Mouse (Mus musculus) heart, embryonic 15.5 days (tissue): ENCODE data around the gene Bgn. TPM values are rescaled to one million over a fixed set of nuclear protein-coding genes. Genes with fewer than 3 reads are reported as not detected.

Source experiments
- ATAC-seq: fragments of 200-750 bp; cut with Nextera tagmentation; replicated peaks from 2 replicates; pipeline ENCODE4 v1.8.0; 2017; ENCODE audit warnings: low read depth, moderate TSS enrichment; ENCODE audit not compliant: insufficient number of reproducible peaks, insufficient read depth, low FRiP score
- H3K27ac ChIP-seq: fragments of 300-500 bp; sonication (generic); 2 replicates; pipeline ENCODE4 v1.5.1; 2015; ENCODE audit warnings: mild to moderate bottlenecking, inconsistent platforms
- H3K27me3 ChIP-seq: fragments of 300-500 bp; sonication (generic); 2 replicates; pipeline ENCODE4 v1.6.1; 2015; ENCODE audit warnings: inconsistent platforms
- H3K36me3 ChIP-seq: fragments of 300-500 bp; sonication (generic); 2 replicates; pipeline ENCODE4 v1.6.1; 2015; ENCODE audit warnings: mild to moderate bottlenecking, inconsistent platforms
- H3K4me1 ChIP-seq: fragments of 300-500 bp; sonication (generic); replicated peaks from 2 replicates; pipeline ENCODE4 v1.6.1; 2015; ENCODE audit warnings: inconsistent platforms
- H3K4me2 ChIP-seq: fragments of 300-500 bp; sonication (generic); 2 replicates; pipeline ENCODE4 v1.6.1; 2015; ENCODE audit warnings: inconsistent platforms, mild to moderate bottlenecking, moderate library complexity
- H3K4me3 ChIP-seq: fragments of 300-500 bp; sonication (generic); 2 replicates; pipeline ENCODE4 v1.5.1; 2015; ENCODE audit warnings: mild to moderate bottlenecking, inconsistent platforms
- H3K9ac ChIP-seq: fragments of 300-500 bp; sonication (generic); 2 replicates; pipeline ENCODE4 v1.6.1; 2015; ENCODE audit warnings: mild to moderate bottlenecking, inconsistent platforms
- H3K9me3 ChIP-seq: fragments of 300-500 bp; sonication (generic); replicated peaks from 2 replicates; pipeline ENCODE4 v1.6.1; 2016; ENCODE audit warnings: inconsistent platforms
- WGBS: fragments of 180-500 bp; shearing (Covaris S2); methylation state at CpG from one replicate; pipeline ENCODE4 v1.1.7; 2015; ENCODE audit warnings: mixed read lengths; 5-methylcytosine and 5-hydroxymethylcytosine counted together
- polyA plus RNA-seq: library from polyadenylated mRNA; unstranded; fragments of >200 nt; fragmentation: Nextera tagmentation; extraction: Ambion mirVana; gene quantifications from 2 replicates; pipeline ENCODE4 v1.2.1, GENCODE M21; 2015

Bgn gene
- 110 and 151 TPM in 2 replicates for polyA plus RNA-seq

DNA sequence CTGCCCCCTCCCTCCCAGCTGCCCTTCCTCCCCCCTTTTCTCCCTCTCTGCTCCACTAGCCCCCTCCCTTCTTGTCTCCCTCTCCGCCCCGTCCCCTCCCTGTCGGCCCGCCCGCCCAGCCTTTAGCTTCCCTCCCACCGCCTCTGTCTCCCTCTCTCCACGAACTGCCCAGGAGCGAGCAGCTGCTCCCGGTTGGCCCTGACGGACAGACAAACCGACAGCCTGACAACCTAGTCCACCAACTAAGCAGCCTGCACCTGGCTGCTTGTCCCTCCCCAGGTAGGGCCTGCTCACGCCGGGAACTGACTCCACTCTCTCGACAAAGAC lies at the start of gene Bgn:
Gene Bgn (plus strand): TSS at position 119 of the 327 bp plus-strand sequence.
- WGBS = 25% methylated on average over 14 of the region's 14 CpGs
- no peaks in the 10 kb centered on the region for H3K9me3 ChIP-seq
- peaks cover 6% of the 10 kb centered on the region; the same call in 1 of the 2 replicates for H3K27me3 ChIP-seq
- peak within 1 kb of the TSS; percentile 52 for H3K4me2 ChIP-seq
- peak within 1 kb of the TSS; percentile 66 for H3K27ac ChIP-seq
- peak within 1 kb of the TSS; percentile 43 for H3K9ac ChIP-seq
- no peaks in the 10 kb centered on the region; the same call in none of the 2 replicates for H3K4me1 ChIP-seq
- H3K36me3 ChIP-seq = no peaks in the 10 kb centered on the region
- 0 out of 2 replicates have a peak, but pooled peaks have one; percentile 29 for ATAC-seq
- H3K4me3 ChIP-seq = peak within 1 kb of the TSS; percentile 44

DNA sequence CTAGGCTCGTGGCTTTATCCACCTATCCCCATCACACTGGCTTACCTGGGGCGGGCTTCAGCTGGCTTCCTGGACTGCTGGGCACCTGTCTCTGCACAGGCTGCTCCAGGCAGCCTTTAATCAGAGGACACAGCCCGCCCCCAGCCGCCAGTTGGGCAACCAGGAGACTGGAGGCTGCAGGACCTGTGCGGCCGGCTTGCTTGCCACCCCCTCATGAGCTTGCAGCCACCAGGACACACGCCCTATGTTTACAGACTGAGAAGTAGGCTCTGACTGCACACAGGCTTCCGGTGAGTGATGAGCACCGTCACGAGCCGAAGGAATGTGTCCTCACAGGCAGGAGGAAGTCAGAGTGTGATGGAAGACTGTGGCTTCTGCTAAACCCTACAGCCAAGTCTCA lies 48.1 kb upstream of the Bgn start, which contains the start of gene Trex2:
Gene Trex2 (minus strand): TSS at position 93 of the 400 bp plus-strand sequence.
- Histone ChIP-seq H3K9me3 (no peaks in the 10 kb centered on the region), H3K4me2 (no peak within 1 kb of the TSS), H3K27me3 (no peaks in the 10 kb centered on the region), H3K4me3 (no peak within 1 kb of the TSS), H3K4me1 (no peaks in the 10 kb centered on the region), H3K27ac (no peak within 1 kb of the TSS), H3K9ac (no peak within 1 kb of the TSS), H3K36me3 (no peaks in the 10 kb centered on the region)
- ATAC-seq = no peak
- 74% methylated on average over 11 of the region's 11 CpGs for WGBS

- Histone ChIP-seq H3K36me3 (no peaks in the 10 kb centered on the region), H3K27me3 (no peaks in the 10 kb centered on the region), H3K27ac (no peak overlapping the region), H3K4me1 (no peaks in the 10 kb centered on the region), H3K4me3 (no peak overlapping the region), H3K9ac (no peak overlapping the region), H3K9me3 (no peaks in the 10 kb centered on the region), H3K4me2 (no peak overlapping the region)
- WGBS = 54% methylated on average over 2 of the region's 2 CpGs
- ATAC-seq = no peak
Measured at GRCm38 (mm10) chrX:73441428-73441827, 42.0 kb upstream of the Bgn start.

DNA sequence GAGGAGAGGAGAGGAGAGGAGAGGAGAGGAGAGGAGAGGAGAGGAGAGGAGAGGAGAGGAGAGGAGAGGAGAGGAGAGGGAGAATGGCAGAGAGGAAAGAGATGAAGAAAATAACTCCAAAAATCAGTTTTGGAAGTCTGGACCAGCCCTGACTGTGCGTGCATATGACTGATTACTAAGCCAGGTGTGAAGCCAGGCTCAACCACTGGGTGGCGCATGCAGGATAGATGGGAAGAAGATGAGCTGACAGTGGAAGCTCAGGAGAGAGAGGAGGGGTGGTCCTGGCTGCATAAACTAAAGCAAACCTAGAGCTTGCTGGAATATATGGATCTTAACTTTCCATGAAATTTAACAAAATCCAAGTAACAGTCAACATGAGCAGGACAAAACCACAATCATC lies 31.5 kb upstream of the Bgn start:
- ATAC-seq = no peak
- Histone ChIP-seq H3K9ac (no peak overlapping the region), H3K4me1 (0 out of 2 replicates have a peak, but pooled peaks cover 2% of the 10 kb centered on the region), H3K4me3 (no peak overlapping the region), H3K4me2 (no peak overlapping the region), H3K36me3 (no peaks in the 10 kb centered on the region), H3K27me3 (no peaks in the 10 kb centered on the region), H3K27ac (no peak overlapping the region), H3K9me3 (no peaks in the 10 kb centered on the region)
- 15% methylated on average over 2 of the region's 2 CpGs for WGBS

DNA sequence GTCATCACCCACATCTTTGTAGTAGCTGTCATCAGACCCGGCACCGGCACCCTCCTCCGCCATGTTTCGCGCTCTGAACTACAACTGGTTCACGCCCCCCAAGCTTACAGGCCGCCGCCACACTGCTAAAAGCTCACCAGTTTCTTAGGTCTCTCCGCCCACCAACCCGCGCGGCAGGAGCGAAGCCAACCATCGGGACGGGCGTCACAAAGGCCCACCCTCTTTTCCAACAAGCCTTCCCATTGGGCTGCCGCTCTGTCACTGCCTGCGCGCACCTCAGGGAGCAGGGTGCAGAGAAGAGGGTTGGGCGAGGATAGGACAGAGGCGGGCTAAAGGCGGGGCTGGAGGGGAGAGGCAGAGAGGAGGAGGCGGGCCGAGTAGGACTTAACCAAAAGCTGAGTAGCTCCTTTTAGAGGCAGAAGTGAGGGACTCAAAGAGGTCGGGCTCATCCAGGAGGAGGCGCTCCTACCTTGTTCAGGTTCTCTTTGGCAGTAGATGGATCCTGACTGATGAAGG lies 24.5 kb upstream of the Bgn start, which contains the start of gene Haus7:
Gene Haus7 (minus strand): TSS at position 168 of the 516 bp plus-strand sequence.
- ATAC-seq = peak; percentile 100
- H3K9me3 ChIP-seq = no peaks in the 10 kb centered on the region
- H3K36me3 ChIP-seq = no peaks in the 10 kb centered on the region
- peak within 1 kb of the TSS; percentile 64 for H3K4me2 ChIP-seq
- 0 out of 2 replicates have a peak within 1 kb of the TSS, but pooled peaks have one; percentile 26 for H3K27ac ChIP-seq
- H3K27me3 ChIP-seq = no peaks in the 10 kb centered on the region
- H3K9ac ChIP-seq = peak within 1 kb of the TSS; percentile 59
- peaks cover 5% of the 10 kb centered on the region; the same call in 1 of the 2 replicates for H3K4me1 ChIP-seq
- WGBS = 14% methylated on average over 26 of the region's 26 CpGs
- H3K4me3 ChIP-seq = peak within 1 kb of the TSS; percentile 63

DNA sequence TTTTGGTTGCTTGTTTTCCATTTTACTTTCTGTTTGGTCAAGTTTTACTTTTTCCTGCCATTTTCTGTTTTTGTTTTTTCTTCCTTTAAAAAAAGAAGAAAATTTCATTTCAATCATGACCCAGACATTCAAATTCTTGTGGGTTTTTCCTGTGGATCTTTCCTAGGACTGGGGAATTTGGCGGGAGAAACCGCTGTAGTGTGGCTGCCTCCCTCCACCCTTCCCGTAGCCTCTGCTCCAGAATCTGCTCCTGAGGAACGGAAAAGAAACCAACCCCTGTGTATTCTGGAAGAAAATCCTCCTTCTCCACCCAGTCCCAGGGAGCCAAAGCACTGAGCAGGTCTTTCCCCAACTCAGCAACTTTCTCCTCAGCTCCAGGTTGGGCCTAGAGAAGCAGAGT lies 22.6 kb upstream of the Bgn start:
- no peaks in the 10 kb centered on the region for H3K9me3 ChIP-seq
- WGBS = 67% methylated on average over 4 of the region's 4 CpGs
- no peak overlapping the region for H3K4me2 ChIP-seq
- no peaks in the 10 kb centered on the region for H3K27me3 ChIP-seq
- no peak overlapping the region for H3K9ac ChIP-seq
- no peak overlapping the region for H3K27ac ChIP-seq
- ATAC-seq = no peak
- H3K36me3 ChIP-seq = no peaks in the 10 kb centered on the region
- H3K4me1 ChIP-seq = peaks cover 5% of the 10 kb centered on the region; the same call in 1 of the 2 replicates
- no peak overlapping the region for H3K4me3 ChIP-seq

DNA sequence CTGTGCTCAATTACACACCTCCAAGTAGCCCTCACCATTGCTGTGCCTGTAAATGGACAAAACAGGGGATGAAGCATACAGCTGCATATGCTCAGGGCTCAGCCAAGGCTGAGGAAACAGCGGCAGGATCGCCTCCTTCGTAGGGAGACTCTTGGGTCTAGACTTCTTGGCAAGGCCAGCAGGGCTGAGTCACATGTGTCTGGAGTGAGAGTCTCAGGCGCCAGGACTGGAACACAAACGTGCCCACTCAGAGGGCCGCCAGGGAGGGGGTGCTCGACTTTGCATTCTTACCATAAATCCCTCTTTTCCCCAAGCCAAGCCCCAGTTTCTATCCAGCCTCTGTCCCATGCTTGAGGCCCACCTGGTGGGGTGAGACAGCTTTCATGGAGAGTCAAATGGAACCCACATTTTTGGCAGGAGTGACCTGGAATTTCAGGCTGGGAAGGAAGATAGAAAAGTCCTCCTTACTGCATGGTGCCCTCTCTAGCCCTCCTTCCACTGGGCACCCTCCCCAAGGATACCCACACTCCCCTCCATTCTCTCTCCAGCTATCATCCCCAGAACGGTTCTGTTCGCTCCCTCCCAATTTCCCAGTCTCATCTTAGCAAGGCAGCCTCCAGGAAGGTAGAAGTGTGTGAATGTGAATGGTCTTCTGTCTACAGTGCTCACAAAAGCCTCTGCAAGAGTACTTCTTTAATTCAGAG lies 17.8 kb upstream of the Bgn start:
- Histone ChIP-seq H3K9me3 (no peaks in the 10 kb centered on the region), H3K4me3 (no peak overlapping the region), H3K27ac (peak overlapping the region; percentile 63), H3K4me2 (no peak overlapping the region), H3K4me1 (no peaks in the 10 kb centered on the region), H3K9ac (no peak overlapping the region), H3K27me3 (no peaks in the 10 kb centered on the region; the same call in 1 of the 2 replicates), H3K36me3 (no peaks in the 10 kb centered on the region)
- peak; percentile 78 for ATAC-seq
- 44% methylated on average over 9 of the region's 9 CpGs for WGBS

GRCm38 (mm10) chrX:73467446-73468241 lies 15.8 kb upstream of the Bgn start:
- Histone ChIP-seq H3K36me3 (no peaks in the 10 kb centered on the region), H3K4me2 (no peak overlapping the region), H3K4me3 (no peak overlapping the region), H3K27ac (peak overlapping the region; percentile 63), H3K4me1 (no peaks in the 10 kb centered on the region), H3K9me3 (no peaks in the 10 kb centered on the region), H3K9ac (no peak overlapping the region), H3K27me3 (no peaks in the 10 kb centered on the region; the same call in 1 of the 2 replicates)
- WGBS = 49% methylated on average over 5 of the region's 5 CpGs
- no peak for ATAC-seq

GRCm38 (mm10) chrX:73468330-73468729 lies 15.1 kb upstream of the Bgn start:
- ATAC-seq = no peak
- H3K4me3 ChIP-seq = no peak overlapping the region
- no peak overlapping the region for H3K4me2 ChIP-seq
- no peaks in the 10 kb centered on the region for H3K36me3 ChIP-seq
- peak overlapping the region; percentile 63 for H3K27ac ChIP-seq
- 67% methylated on average over 3 of the region's 3 CpGs for WGBS
- no peak overlapping the region for H3K9ac ChIP-seq
- no peaks in the 10 kb centered on the region for H3K9me3 ChIP-seq
- H3K4me1 ChIP-seq = no peaks in the 10 kb centered on the region
- no peaks in the 10 kb centered on the region; the same call in 1 of the 2 replicates for H3K27me3 ChIP-seq

- no peaks in the 10 kb centered on the region for H3K4me1 ChIP-seq
- no peak overlapping the region for H3K9ac ChIP-seq
- peak overlapping the region; percentile 37; the same call in 1 of the 2 replicates for H3K27ac ChIP-seq
- 50% methylated on average over 1 of the region's 1 CpGs for WGBS
- H3K27me3 ChIP-seq = no peaks in the 10 kb centered on the region; the same call in 1 of the 2 replicates
- H3K4me3 ChIP-seq = no peak overlapping the region
- no peaks in the 10 kb centered on the region for H3K36me3 ChIP-seq
- no peak for ATAC-seq
- H3K9me3 ChIP-seq = no peaks in the 10 kb centered on the region
- no peak overlapping the region for H3K4me2 ChIP-seq
Measured at GRCm38 (mm10) chrX:73468752-73469151, 14.7 kb upstream of the Bgn start.

- Histone ChIP-seq H3K9me3 (no peaks in the 10 kb centered on the region), H3K4me2 (no peak overlapping the region), H3K36me3 (no peaks in the 10 kb centered on the region), H3K4me3 (no peak overlapping the region), H3K9ac (no peak overlapping the region), H3K27ac (no peak overlapping the region), H3K27me3 (no peaks in the 10 kb centered on the region; the same call in 1 of the 2 replicates), H3K4me1 (peaks cover 5% of the 10 kb centered on the region)
- WGBS = 80% methylated on average over 3 of the region's 3 CpGs
- no peak for ATAC-seq
Measured at GRCm38 (mm10) chrX:73471764-73472163, 11.6 kb upstream of the Bgn start.
